Mouse (Mus musculus): Measurements from ENCODE around the gene H2-Eb1. TPM values are rescaled to one million over a fixed set of nuclear protein-coding genes. Genes with fewer than 3 reads are reported as not detected.
A peak's percentile ranks its signal among the peaks of the same experiment; 100 is the strongest.

Gene H2-Eb1
- polyA plus RNA-seq, 2 experiments, result 2.4 to 3.4 TPM

DNA sequence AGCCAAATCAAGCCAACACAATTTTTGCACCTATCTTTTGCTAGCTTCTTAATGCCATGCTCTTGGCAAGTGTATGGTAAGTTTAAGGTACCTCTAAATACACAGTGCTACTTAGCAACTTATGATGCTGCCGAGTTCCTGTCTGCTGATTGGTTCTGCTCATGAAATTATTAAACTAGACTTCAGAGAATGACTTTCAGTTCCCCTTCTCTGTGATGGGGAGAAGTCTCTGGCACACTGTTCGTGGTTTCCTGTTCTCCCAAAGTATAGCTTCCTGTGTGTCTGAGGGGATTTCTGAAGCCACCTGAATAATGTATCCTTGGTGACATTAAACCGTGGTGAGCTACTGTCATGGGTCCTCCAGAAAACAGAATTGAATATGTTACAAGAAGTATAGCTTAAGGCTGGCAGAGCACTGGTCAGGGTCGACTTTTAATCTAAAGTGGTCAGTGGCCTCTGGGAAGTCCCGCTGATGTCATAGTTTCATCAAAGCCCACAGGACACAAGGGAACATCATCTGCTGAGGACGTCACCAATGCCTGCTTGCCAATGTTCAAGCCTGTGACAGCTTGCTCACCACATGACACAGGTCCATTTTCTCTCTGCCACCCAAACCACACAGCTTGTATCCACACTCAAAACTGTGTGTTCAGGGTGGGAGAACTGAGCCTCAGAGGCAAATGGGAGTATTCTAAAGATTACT is 42.1 kb downstream of the H2-Eb1 start:
- H3K4me3 ChIP-seq (replicated peaks; ENCODE audit: low read length), result no peak overlapping the region
- no peaks in the 10 kb centered on the region for H3K4me1 ChIP-seq (ENCODE audit: control insufficient read depth, insufficient read depth, low read length)
- no peak for TF ChIP-seq POLR2A (IDR thresholded peaks at IDR 0.05; ENCODE audit: borderline replicate concordance, extremely low read depth, insufficient read depth, insufficient read length)
- H3K27me3 ChIP-seq (ENCODE audit: control insufficient read depth, insufficient read depth, low read length), result no peaks in the 10 kb centered on the region
- no peak overlapping the region for H3K9ac ChIP-seq (ENCODE audit: low read depth, low read length, severe bottlenecking)
- 75% methylated on average over 6 of the region's 6 CpGs for WGBS
- no peaks in the 10 kb centered on the region for H3K36me3 ChIP-seq (ENCODE audit: control insufficient read depth, insufficient read depth, low read length)
- H3K27ac ChIP-seq (replicated peaks; ENCODE audit: low read depth, low read length), result no peak overlapping the region
- no peak for ATAC-seq (ENCODE audit: low FRiP score, low read depth)
- no peaks in the 10 kb centered on the region for H3K9me3 ChIP-seq (ENCODE audit: control insufficient read depth, low read length)
- DNase-seq (ENCODE audit: low spot score), result peak; percentile 50
- no peak overlapping the region for H3K4me2 ChIP-seq (replicated peaks; ENCODE audit: low read depth, low read length, severe bottlenecking)

- no peaks in the 10 kb centered on the region for H3K9me3 ChIP-seq (ENCODE audit: control insufficient read depth, low read length)
- DNase-seq (ENCODE audit: low spot score) (peak; percentile 65), ATAC-seq (ENCODE audit: low FRiP score, low read depth) (no peak)
- no peak for TF ChIP-seq POLR2A (IDR thresholded peaks at IDR 0.05; ENCODE audit: borderline replicate concordance, extremely low read depth, insufficient read depth, insufficient read length)
- 7% methylated on average over 4 of the region's 4 CpGs for WGBS
- H3K4me2 ChIP-seq (replicated peaks; ENCODE audit: low read depth, low read length, severe bottlenecking), result no peak overlapping the region
- H3K4me3 ChIP-seq (replicated peaks; ENCODE audit: low read length), result no peak overlapping the region
- H3K36me3 ChIP-seq (ENCODE audit: control insufficient read depth, insufficient read depth, low read length), result no peaks in the 10 kb centered on the region
- H3K27ac ChIP-seq (replicated peaks; ENCODE audit: low read depth, low read length), result no peak overlapping the region
- H3K4me1 ChIP-seq (ENCODE audit: control insufficient read depth, insufficient read depth, low read length), result no peaks in the 10 kb centered on the region
- H3K27me3 ChIP-seq (ENCODE audit: control insufficient read depth, insufficient read depth, low read length), result no peaks in the 10 kb centered on the region
- H3K9ac ChIP-seq (ENCODE audit: low read depth, low read length, severe bottlenecking), result no peak overlapping the region
These were observed 43.8 kb downstream of the H2-Eb1 start for GRCm38 (mm10) chr17:34349429-34349828.

DNA sequence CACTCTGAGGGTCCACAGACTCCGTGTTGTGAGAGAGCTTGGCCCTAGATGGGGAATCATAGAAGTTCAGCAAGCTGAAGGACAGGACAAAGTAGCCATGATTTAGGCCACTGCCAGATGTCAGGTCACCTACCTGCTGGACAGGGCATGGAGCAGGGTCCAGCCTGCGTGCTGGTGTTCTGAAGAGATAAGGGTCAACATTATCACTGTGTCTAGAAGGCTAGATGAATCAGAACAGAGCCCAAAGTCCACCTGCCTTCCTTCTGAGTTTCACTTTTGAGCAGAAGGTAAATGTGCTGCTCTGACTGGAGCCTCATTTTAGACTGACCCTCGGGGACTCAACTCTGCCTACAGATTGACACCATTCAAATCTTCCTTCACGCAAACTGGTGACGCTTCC is 48.9 kb downstream of the H2-Eb1 start, which contains the start of gene Btnl2:
Gene Btnl2, plus strand, starts transcription at position 284 of the 400 bp plus-strand sequence.
- no peak within 1 kb of the TSS for H3K4me2 ChIP-seq (replicated peaks; ENCODE audit: low read depth, low read length, severe bottlenecking)
- no peak within 1 kb of the TSS for H3K27ac ChIP-seq (replicated peaks; ENCODE audit: low read depth, low read length)
- H3K27me3 ChIP-seq (ENCODE audit: control insufficient read depth, insufficient read depth, low read length), result no peaks in the 10 kb centered on the region
- H3K9ac ChIP-seq (ENCODE audit: low read depth, low read length, severe bottlenecking), result no peak within 1 kb of the TSS
- DNase-seq (ENCODE audit: low spot score), result no peak
- no peaks in the 10 kb centered on the region for H3K4me1 ChIP-seq (ENCODE audit: control insufficient read depth, insufficient read depth, low read length)
- no peaks in the 10 kb centered on the region for H3K9me3 ChIP-seq (ENCODE audit: control insufficient read depth, low read length)
- H3K36me3 ChIP-seq (ENCODE audit: control insufficient read depth, insufficient read depth, low read length), result no peaks in the 10 kb centered on the region
- ATAC-seq (ENCODE audit: low FRiP score, low read depth), result no peak
- no peak within 1 kb of the TSS for H3K4me3 ChIP-seq (replicated peaks; ENCODE audit: low read length)
- no peak for TF ChIP-seq POLR2A (IDR thresholded peaks at IDR 0.05; ENCODE audit: borderline replicate concordance, extremely low read depth, insufficient read depth, insufficient read length)
- WGBS, result 84% methylated on average over 5 of the region's 5 CpGs

GRCm38 (mm10) chr17:34354940-34355339 is 49.3 kb downstream of the H2-Eb1 start:
- H3K9me3 ChIP-seq (ENCODE audit: control insufficient read depth, low read length), result no peaks in the 10 kb centered on the region
- H3K4me3 ChIP-seq (replicated peaks; ENCODE audit: low read length), result no peak overlapping the region
- no peak for TF ChIP-seq POLR2A (IDR thresholded peaks at IDR 0.05; ENCODE audit: borderline replicate concordance, extremely low read depth, insufficient read depth, insufficient read length)
- DNase-seq (ENCODE audit: low spot score) (no peak), ATAC-seq (ENCODE audit: low FRiP score, low read depth) (no peak)
- no peak overlapping the region for H3K27ac ChIP-seq (replicated peaks; ENCODE audit: low read depth, low read length)
- H3K4me1 ChIP-seq (ENCODE audit: control insufficient read depth, insufficient read depth, low read length), result no peaks in the 10 kb centered on the region
- H3K36me3 ChIP-seq (ENCODE audit: control insufficient read depth, insufficient read depth, low read length), result no peaks in the 10 kb centered on the region
- no peak overlapping the region for H3K9ac ChIP-seq (ENCODE audit: low read depth, low read length, severe bottlenecking)
- H3K27me3 ChIP-seq (ENCODE audit: control insufficient read depth, insufficient read depth, low read length), result no peaks in the 10 kb centered on the region
- no peak overlapping the region for H3K4me2 ChIP-seq (replicated peaks; ENCODE audit: low read depth, low read length, severe bottlenecking)
- WGBS, result 89% methylated on average over 1 of the region's 1 CpGs

DNA sequence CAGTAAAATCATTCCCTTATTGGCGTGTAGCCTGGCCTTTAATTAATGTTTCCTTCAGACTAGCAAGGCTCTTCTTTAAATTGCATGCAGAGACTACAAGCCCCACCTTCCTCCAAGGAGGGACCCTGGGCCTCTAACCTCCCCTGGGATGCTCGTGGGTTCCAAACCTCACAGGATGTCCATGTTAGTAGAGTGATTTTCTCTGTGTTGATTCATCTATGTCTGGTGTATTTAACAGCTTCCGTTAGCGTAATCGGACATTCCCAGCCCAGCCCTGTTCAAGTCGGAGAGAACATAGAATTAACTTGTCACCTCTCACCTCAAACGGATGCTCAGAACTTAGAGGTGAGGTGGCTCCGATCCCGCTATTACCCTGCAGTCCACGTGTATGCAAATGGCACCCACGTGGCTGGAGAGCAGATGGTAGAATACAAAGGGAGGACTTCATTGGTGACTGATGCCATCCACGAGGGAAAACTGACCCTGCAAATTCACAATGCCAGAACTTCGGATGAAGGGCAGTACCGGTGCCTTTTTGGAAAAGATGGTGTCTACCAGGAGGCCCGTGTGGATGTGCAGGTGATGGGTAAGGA is 57.4 kb downstream of the H2-Eb1 start:
- no peak for ATAC-seq (ENCODE audit: low FRiP score, low read depth)

More for the DNA sequence above, 57.4 kb downstream of the H2-Eb1 start:
- no peak overlapping the region for H3K9ac ChIP-seq (ENCODE audit: low read depth, low read length, severe bottlenecking)
- TF ChIP-seq POLR2A (IDR thresholded peaks at IDR 0.05; ENCODE audit: borderline replicate concordance, extremely low read depth, insufficient read depth, insufficient read length), result no peak
- no peak overlapping the region for H3K4me2 ChIP-seq (replicated peaks; ENCODE audit: low read depth, low read length, severe bottlenecking)
- H3K27ac ChIP-seq (replicated peaks; ENCODE audit: low read depth, low read length), result no peak overlapping the region
- DNase-seq (ENCODE audit: low spot score), result no peak
- no peaks in the 10 kb centered on the region for H3K9me3 ChIP-seq (ENCODE audit: control insufficient read depth, low read length)
- no peaks in the 10 kb centered on the region for H3K27me3 ChIP-seq (ENCODE audit: control insufficient read depth, insufficient read depth, low read length)
- no peaks in the 10 kb centered on the region for H3K36me3 ChIP-seq (ENCODE audit: control insufficient read depth, insufficient read depth, low read length)
- WGBS, result 87% methylated on average over 15 of the region's 15 CpGs
- H3K4me1 ChIP-seq (ENCODE audit: control insufficient read depth, insufficient read depth, low read length), result no peaks in the 10 kb centered on the region
- H3K4me3 ChIP-seq (replicated peaks; ENCODE audit: low read length), result no peak overlapping the region

Measured in limb, embryonic 14.5 days (tissue).